Mouse (Mus musculus) testis, adult 10 weeks (tissue): ENCODE results near the gene Fhl2. TPM values are rescaled to one million over a fixed set of nuclear protein-coding genes. Genes with fewer than 3 reads are reported as not detected.

ENCODE experiments used
- polyA plus RNA-seq: library from polyadenylated mRNA; stranded (reverse); fragments of 350-450 nt; fragmentation: Illumina TruSeq; extraction: RNeasy Lipid Tissue Mini Kit (QIAGEN cat#74804); gene quantifications from one replicate; pipeline ENCODE4 v1.2.3, GENCODE M21; 2014; ENCODE audit warnings: low read depth, low replicate concordance

The Fhl2 gene
- polyA plus RNA-seq = 4.2 TPM

DNA sequence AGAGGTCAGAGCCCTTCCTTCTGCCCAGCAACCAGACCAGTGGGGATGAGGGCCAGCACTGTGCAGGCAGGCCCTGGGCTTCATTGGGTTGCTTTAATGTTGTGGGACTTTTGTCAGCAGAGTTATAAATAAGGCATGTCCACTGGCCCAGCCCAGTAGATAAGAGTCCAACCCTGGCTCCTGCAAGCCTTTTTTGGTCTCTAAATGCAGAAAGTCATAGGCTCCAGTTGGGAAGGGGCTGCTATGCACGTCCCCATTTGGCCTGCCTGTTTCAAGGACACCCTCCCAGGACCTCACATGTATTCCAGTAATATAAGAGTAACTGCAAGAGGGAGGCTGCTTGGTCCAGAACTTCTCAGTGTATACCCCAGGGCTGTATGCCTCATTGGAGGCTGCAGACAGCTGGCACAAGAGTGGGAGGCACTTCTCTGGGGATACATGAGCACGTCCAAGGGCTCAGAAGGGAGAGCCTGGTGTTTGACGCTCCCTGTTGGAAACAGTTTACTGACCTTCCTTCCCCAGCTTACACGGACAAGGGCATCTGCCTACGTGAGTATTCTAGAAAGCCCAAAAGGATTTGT lies at the start of gene Fhl2:
Fhl2 (minus strand) TSS at position 324 of the 581 bp plus-strand sequence.

DNA sequence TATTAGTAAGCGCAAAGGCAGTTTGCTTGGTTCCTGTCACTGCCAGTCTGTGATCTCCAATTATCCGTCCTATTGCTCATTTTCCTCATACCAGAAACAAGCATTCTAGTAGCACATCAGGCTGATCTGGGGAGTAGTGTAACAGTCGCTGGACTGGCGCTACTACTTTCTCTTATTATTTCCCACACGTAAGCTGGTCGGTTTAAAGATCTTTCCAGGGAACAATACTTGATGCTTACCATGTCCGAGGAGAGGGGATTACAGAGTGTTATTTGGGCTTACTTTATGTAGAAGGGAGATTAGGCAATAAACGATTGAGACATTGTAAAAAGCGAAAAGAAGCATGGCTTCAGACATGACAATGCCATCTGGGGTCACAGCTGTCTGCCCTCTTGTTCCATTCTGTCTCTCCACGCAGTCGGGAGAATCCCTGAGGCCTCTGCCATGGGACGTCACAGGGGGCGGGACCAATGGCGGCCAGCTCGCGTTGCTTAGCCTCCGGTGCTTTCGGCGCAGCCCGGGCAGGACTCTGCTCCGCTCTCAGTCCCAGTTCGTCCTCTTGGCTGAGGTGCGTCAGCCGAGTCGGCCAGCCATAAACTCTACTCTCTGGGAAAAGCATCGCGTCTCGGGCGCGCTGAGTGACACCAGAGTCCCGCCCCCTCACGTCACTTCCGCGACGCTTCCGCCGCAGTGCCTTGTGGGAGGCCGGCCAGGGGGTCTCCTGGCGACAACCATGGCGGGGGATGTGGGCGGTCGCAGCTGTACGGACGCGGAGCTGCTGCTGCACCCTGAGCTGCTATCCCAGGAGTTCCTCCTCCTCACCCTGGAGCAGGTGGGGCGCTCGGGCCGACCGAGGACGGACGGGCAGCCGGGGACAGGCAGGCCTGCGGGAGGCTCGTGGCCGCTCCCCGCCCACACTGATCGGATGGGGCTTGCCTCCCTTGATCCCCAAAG lies 98.5 kb downstream of the Fhl2 start, which contains the start of the genes Tgfbrap1 and AI597479:
Tgfbrap1 (minus strand) TSS at position 607 of the 954 bp plus-strand sequence.
AI597479 (plus strand) TSS at position 680 of the 954 bp plus-strand sequence.

Other genes starting within 250 kb of the Fhl2 start
- gene Gpr45, start 244.1 kb downstream of the Fhl2 start, polyA plus RNA-seq = not detected
- gene Tgfbrap1, start 98.3 kb downstream of the Fhl2 start, polyA plus RNA-seq = 6.4 TPM
- gene AI597479, start 98.3 kb downstream of the Fhl2 start, polyA plus RNA-seq = 30.9 TPM
- 7.6 TPM for gene Nck2, start 247.6 kb upstream of the Fhl2 start, polyA plus RNA-seq